Mouse (Mus musculus) liver, embryonic 13.5 days (tissue): Measurements from ENCODE around the gene Brinp2. TPM values are rescaled to one million over a fixed set of nuclear protein-coding genes. Genes with fewer than 3 reads are reported as not detected.

Experiments used
- ATAC-seq: fragments of 200-750 bp; cut with Nextera tagmentation; 2 replicates; pipeline ENCODE4 v1.8.0; 2017; ENCODE audit warnings: low read depth, mild to moderate bottlenecking, moderate number of reproducible peaks, moderate library complexity
- DNase-seq: peaks from one replicate; pipeline ENCODE4 v3.0.0; 2022
- H3K27ac ChIP-seq: fragments of 300-500 bp; sonication (generic); 2 replicates; pipeline ENCODE4 v1.5.1; 2015; ENCODE audit warnings: moderate library complexity, mild to moderate bottlenecking, inconsistent platforms
- H3K27me3 ChIP-seq: fragments of 300-500 bp; sonication (generic); 2 replicates; pipeline ENCODE4 v1.6.1; 2015; ENCODE audit warnings: mild to moderate bottlenecking, inconsistent platforms
- H3K36me3 ChIP-seq: fragments of 300-500 bp; sonication (generic); 2 replicates; pipeline ENCODE4 v1.6.1; 2015; ENCODE audit warnings: mild to moderate bottlenecking, inconsistent platforms
- H3K4me1 ChIP-seq: fragments of 300-500 bp; sonication (generic); replicated peaks from 2 replicates; pipeline ENCODE4 v1.6.1; 2015; ENCODE audit warnings: inconsistent platforms
- H3K4me2 ChIP-seq: fragments of 300-500 bp; sonication (generic); 2 replicates; pipeline ENCODE4 v1.6.1; 2015; ENCODE audit warnings: inconsistent platforms, mild to moderate bottlenecking, moderate library complexity
- H3K4me3 ChIP-seq: fragments of 300-500 bp; sonication (generic); replicated peaks from 2 replicates; pipeline ENCODE4 v1.5.1; 2015; ENCODE audit warnings: mild to moderate bottlenecking, inconsistent platforms
- H3K9ac ChIP-seq: fragments of 300-500 bp; sonication (generic); 2 replicates; pipeline ENCODE4 v1.6.1; 2015; ENCODE audit warnings: mild to moderate bottlenecking, inconsistent platforms
- H3K9me3 ChIP-seq: fragments of 300-500 bp; sonication (generic); replicated peaks from 2 replicates; pipeline ENCODE4 v1.6.1; 2016; ENCODE audit warnings: inconsistent platforms
- WGBS: fragments of 180-500 bp; shearing (Covaris S2); methylation state at CpG from one replicate; pipeline ENCODE4 v1.1.7; 2015; ENCODE audit not compliant: insufficient replicate concordance; 5-methylcytosine and 5-hydroxymethylcytosine counted together
- polyA plus RNA-seq: library from polyadenylated mRNA; unstranded; fragments of >200 nt; fragmentation: Nextera tagmentation; extraction: Ambion mirVana; gene quantifications from 2 replicates; pipeline ENCODE4 v1.2.1, GENCODE M21; 2015

Brinp2 gene
- polyA plus RNA-seq, 1 experiment from 2014 or later = 0.03 TPM

GRCm38 (mm10) chr1:158215581-158215980 is 140.5 kb downstream of the Brinp2 start:
- Histone ChIP-seq H3K27me3 (no peaks in the 10 kb centered on the region), H3K9ac (no peak overlapping the region), H3K9me3 (no peaks in the 10 kb centered on the region), H3K4me3 (no peak overlapping the region), H3K4me2 (no peak overlapping the region), H3K36me3 (no peaks in the 10 kb centered on the region), H3K27ac (no peak overlapping the region), H3K4me1 (no peaks in the 10 kb centered on the region)
- ATAC-seq (no peak), DNase-seq (no peak)
- WGBS = 59% methylated on average over 9 of the region's 9 CpGs

GRCm38 (mm10) chr1:158214743-158215142 is 141.4 kb downstream of the Brinp2 start:
- H3K36me3 ChIP-seq = no peaks in the 10 kb centered on the region
- no peaks in the 10 kb centered on the region for H3K27me3 ChIP-seq
- DNase-seq (no peak), ATAC-seq (no peak)
- H3K4me3 ChIP-seq = no peak overlapping the region
- no peak overlapping the region for H3K4me2 ChIP-seq
- H3K9me3 ChIP-seq = no peaks in the 10 kb centered on the region
- WGBS = 38% methylated on average over 5 of the region's 5 CpGs
- H3K4me1 ChIP-seq = no peaks in the 10 kb centered on the region
- H3K27ac ChIP-seq = no peak overlapping the region
- H3K9ac ChIP-seq = no peak overlapping the region

GRCm38 (mm10) chr1:158213736-158214135 is 142.4 kb downstream of the Brinp2 start:
- H3K9ac ChIP-seq = no peak overlapping the region
- ATAC-seq = no peak
- WGBS = 60% methylated on average over 4 of the region's 4 CpGs
- no peak overlapping the region for H3K4me2 ChIP-seq
- H3K4me1 ChIP-seq = no peaks in the 10 kb centered on the region
- no peak overlapping the region for H3K4me3 ChIP-seq
- no peak overlapping the region for H3K27ac ChIP-seq
- no peaks in the 10 kb centered on the region for H3K9me3 ChIP-seq
- H3K36me3 ChIP-seq = no peaks in the 10 kb centered on the region
- no peaks in the 10 kb centered on the region for H3K27me3 ChIP-seq
- no peak for DNase-seq

- Histone ChIP-seq H3K4me3 (no peak overlapping the region), H3K4me2 (no peak overlapping the region), H3K4me1 (no peaks in the 10 kb centered on the region), H3K9ac (no peak overlapping the region), H3K36me3 (no peaks in the 10 kb centered on the region), H3K27ac (no peak overlapping the region), H3K27me3 (no peaks in the 10 kb centered on the region), H3K9me3 (0 out of 2 replicates have a peak, but pooled peaks cover 3% of the 10 kb centered on the region)
- DNase-seq (no peak), ATAC-seq (no peak)
- 39% methylated on average over 2 of the region's 2 CpGs for WGBS
Observed at GRCm38 (mm10) chr1:158207620-158208019, 148.5 kb downstream of the Brinp2 start.

DNA sequence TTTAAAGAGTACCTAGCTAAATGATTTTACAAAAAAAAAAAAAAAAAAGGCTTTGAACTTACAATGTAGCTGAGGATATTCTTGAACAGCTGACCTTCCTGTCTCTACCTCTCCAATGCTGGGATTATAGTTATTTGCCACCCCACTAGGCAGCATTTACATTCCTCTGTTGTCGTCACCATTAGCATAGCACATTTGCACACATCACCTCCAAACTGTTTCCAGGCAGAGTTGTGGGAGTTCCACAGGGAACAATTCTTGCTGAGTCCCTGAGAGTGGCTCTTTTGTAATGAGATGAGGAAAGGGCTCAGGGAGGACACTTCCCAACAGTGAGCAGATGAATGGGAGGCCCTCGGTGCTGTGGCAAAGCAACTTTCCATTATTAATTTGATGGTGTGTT is 153.2 kb downstream of the Brinp2 start:
- 0 out of 2 replicates have a peak, but pooled peaks cover 3% of the 10 kb centered on the region for H3K9me3 ChIP-seq
- H3K9ac ChIP-seq = no peak overlapping the region
- no peak for ATAC-seq
- 58% methylated on average over 2 of the region's 2 CpGs for WGBS
- H3K4me2 ChIP-seq = no peak overlapping the region
- no peak for DNase-seq
- H3K36me3 ChIP-seq = no peaks in the 10 kb centered on the region
- no peaks in the 10 kb centered on the region for H3K27me3 ChIP-seq
- no peak overlapping the region for H3K27ac ChIP-seq
- H3K4me3 ChIP-seq = no peak overlapping the region
- no peaks in the 10 kb centered on the region for H3K4me1 ChIP-seq

Other genes with a start within 250 kb of the Brinp2 start
- gene Astn1, start 5.9 kb upstream of the Brinp2 start, polyA plus RNA-seq = 0.06 and 0.08 TPM in 2 replicates